Mouse (Mus musculus) frontal cortex, postnatal 14 days (tissue): Measurements from ENCODE around the gene Syk.

ENCODE experiments used
- DNase-seq, 2 experiments: peaks; one replicate each; pipeline ENCODE4 v3.0.0; 2022; ENCODE audit warnings: low spot score in 2 of 2

Gene Syk

DNA sequence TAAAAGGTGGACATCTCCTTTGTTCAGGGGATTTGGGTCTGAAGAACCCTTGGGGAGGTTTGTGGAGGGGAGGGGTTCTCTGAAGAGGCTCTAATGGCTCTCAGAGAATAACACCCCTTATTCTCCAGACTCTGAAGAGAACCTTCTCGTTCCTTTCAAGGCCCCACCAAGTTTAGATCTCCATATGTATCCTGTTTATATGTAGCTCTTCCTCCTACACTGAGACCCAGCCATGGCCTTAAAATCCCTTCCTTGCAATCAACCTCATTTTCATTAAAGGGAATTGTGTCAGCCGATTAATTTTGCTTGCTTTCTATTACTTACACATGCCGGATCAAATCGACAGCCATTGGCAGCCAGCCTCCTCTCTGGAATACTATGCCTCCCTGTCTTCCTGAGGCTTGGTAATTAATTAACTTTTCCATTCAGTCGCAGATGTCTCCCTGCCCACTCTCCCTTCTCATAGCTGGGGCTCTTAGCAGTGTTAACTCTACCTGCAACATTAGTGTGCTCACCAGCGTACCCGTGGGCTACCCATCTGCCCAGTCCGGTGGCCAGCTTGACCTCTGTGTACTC is 13.7 kb upstream of the Syk start:
- no peak for DNase-seq

DNA sequence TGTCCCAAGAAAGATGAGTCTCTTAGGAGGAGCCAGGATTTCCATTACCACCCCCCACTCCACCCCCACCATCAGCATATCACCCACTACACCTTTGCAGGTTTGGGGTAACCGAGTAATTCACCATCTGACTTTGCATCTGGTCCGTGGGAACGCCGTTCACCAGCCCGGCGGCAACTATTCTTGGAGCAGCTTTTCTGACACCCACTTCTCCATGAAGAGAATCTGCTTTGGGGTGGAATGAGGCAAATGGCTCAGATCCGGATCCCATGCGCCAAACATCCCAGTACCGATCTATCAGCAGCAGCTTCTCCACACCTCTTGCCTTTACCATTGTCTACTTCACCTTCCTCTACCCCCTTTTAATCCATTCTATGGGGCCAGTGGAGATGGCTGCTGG is 12.7 kb upstream of the Syk start:
- DNase-seq: peak; percentile 32 to 38

DNA sequence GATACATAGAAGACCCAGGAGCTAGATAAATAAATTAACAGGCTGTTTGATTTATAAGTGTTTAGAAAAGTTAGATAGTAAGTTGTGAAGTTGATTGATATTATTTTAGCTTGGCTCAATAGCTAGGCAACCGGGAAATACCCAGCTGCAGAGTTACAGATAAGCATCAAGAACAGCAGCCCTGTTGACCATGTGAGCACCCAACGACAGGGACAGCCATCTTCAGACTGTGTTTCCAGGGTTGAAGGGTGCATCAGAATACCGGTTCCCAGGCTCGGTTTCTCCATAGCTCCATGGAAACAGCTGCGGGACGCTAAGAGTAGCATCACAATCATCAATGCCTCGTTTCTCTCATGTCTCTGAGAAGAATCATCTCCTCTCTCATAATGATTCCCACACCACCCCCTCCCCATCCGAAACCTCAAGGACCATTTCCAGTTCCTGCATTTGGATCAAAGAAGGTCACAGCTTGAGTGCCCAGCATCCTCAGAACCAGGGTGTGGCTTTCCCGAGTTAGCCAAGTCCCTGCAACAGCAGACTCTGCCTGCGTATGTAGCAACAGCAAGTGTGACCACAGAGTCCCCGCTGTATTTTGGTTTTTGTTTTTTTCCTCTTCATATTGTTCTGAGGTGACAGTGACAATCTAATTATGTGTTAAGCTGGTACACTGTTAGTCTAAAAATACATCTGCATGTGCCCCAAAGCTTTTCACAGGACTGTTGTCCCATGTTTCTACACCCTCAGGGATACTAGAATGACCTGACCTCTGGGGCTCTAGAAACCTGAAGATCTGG is 11.2 kb upstream of the Syk start:
- no peak for DNase-seq

DNA sequence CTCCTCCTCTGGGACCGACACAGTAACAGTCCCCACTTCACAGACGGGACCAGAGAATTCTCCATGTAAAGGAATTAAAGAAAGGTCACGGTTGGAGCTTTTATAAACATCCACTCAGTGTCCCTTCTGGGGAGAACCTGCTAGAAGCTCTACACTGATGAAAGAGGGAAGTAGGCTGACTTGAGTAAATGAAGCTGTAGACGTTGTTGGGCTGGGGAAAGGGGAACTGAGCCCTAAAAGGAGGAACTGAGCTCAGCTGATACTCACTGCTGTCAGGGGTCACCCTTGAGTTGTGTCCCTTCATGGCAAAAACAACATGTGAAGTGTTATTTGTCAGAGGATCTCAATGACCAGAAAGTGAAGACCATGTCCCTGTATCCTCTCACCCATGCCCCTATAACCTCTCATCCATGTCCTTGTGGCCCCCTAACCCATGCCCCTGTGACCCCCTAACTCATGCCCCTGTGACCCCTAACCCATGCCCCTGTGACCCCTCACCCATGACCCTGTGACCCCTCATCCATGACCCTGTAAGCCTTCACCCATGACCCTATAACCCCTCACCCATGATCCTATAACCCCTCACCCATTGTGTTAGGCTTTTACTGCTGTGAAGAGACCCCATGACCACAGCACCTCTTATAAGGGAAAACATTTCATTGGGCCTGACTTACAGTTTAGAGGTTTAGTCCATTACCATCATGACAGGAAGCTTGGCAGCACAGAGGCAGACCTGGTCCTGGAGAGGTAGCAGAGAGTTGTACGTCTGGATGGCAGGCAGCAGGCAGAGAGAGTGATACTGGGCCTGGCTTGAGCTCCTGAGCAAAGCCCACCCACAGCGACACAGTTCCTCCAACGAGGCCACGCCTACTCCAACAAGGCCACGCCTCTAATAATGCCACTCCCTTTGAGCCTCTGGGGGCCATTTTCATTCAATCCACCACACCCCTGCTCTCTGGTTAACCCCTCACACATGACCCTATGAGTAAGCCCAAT is 10.2 kb upstream of the Syk start:
- DNase-seq: no peak

DNA sequence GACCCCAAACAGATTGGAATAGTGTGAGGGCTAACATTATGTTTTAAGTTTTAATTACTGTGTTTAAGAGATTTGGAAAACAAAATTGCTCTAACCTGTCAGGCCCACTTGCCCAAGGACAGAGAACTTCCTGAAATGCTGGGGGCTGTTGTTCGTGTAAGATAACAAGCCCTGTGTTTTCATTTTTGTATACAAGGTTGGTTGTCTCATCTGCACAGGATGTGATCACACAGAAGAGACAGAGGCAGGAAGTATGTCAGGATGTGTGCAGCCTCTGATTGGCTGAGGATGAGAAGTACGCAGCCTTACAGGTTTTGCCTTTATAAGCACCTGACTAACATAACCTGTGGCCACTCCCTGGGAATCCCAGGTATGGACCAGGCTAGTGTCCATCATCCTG is 8.7 kb upstream of the Syk start:
- DNase-seq: no peak

DNA sequence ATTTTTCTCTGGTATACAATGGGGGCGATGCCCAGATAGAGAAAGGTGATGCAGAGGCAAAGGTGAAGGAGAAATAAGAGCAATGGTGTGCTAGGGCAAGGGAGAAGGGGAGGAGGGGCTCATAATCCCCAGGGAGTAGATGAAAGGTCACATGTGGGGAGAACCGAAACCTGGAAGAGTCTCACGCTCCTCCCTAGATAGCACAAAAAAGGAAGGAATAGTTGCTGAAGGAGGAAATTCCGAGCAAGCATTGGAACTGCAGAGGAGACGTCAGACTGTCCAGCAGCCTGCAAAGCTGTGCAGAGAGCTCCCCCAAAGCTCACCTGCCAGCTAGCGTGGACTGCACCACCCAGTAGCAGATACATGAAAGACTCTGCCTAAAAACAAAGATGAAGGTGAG is 7.5 kb upstream of the Syk start:
- DNase-seq: no peak

DNA sequence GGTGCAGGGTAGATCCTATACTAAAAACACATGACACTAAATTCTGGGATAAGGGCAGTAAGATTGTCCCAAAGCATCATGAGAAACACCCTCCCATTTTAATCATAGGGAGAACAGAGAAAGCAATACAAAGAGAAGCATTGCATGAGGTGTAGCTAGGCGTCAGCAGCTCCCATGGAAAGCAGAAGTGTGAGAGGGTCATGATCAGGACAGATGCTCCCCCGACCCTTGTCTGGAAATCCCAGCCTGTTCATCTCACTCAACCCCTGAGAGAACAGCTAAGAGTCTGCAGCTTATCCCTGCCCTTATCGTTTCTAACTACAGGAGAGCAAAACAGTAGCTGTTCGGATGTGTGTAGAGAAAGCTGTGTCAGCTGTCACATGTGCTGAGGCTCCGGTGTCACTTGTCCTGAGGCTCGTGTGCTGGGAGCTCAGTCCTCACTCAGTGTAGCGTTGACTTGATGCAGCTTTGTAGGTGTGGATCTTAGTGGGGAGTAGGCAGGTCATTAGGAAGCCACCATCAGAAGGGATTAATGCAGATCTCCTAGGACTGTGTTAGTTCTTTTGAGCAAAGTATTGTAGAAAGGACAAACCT is 6.9 kb upstream of the Syk start:
- no peak for DNase-seq

DNA sequence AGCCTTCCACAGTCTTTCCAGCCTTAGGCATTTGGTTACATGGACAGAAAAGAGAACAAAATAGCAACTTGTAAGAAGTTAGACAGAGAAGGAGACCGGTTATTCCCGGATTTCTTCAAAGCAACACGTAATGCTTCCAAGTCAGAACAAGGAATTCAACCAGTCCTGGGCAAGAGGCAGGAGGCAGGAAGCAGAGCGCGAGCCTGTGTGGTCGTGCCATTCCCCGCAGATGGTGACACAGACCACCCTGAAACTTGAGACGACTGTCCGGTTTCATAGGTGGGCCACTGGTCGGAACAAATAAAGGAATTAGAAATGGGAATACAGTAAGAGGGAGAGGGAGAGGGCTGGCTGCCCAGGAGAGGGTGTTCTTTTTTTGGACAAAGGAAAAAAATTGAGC is 6.1 kb upstream of the Syk start:
- no peak for DNase-seq

DNA sequence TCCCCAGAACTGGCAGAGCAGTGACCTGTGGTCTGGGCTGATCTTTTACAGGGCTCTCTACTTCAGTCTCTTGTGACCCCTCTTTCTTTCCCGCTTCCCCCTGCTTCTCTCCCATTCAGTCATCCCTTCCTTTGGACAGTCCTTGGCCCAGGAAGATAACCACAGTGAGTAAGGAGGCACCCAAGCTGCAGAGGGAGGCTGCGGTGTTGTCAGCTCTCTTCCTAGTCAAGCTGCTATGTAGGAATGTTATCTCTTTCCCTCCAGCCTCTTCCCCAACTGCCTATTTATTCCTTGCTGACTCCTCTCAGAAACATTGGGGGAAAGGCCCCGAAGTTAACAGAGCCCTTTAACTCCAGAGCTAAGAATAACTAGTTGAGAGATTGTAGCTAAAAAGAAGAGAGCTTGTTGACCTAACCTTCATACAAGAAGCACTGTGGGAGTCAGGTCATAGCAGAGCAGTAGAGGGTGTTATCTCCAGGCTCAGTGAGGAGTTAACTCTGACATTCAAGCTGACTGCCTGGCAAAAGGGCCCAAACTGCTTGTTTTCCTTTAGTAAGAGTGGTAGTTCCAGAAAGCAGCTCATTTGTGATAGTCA is 5.5 kb upstream of the Syk start:
- no peak for DNase-seq

DNA sequence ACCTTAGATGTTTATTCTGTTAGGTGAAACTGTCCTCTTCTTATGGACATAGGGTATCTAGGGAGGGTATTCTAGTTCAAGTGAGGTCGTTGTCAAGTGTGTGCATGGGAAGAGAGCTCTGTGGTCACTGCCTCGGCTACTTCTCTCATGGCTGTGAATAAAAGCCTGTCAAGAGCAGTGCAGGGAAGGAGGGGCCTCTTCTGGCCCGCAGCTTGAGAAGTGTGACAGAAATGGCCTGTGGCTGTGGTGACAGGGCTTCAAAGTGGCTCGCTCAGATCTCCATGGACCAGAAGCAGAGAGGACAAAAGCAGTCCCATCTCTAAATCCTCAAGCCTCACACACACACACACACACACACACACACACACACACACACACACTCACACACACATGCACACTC is 5.0 kb upstream of the Syk start:
- no peak for DNase-seq

DNA sequence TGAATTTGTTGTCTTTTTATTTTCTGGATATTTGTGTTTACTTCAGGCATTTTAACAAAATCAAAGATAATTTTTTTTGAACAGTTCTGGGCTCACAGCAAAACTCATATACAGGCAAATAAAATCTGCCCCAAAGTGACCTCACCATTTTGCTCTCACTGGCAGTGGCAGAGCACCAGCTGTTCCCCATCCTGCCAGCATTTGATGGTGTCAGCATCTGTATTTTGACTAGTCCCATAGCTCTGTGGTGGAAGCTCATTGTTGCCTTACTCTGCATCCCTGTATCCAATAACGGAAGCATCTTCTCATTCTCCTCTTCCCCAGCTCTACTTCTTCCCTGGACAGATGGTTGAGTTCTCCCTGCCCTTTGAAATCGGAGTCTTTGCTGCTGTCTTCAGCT is 4.2 kb upstream of the Syk start:
- no peak for DNase-seq

DNA sequence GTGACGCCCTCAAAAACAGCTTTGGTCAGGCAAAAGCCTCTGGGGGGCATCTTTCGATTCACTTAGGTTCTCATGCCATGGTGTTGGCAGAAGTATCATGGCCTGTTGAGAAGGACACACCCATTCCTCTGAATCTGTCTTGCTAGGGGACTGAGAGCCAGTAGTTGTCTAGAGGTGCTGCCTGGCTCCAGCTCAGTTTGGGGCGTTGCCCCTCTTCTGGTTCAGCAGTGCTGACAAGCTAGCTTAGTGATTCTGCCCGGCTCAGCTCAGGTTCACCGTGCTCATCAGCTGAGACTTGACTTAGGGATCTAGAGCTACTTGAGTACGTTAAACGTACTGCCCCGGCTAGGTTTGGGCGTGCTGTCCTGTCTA is 481 bp upstream of the Syk start:
- DNase-seq: no peak

DNA sequence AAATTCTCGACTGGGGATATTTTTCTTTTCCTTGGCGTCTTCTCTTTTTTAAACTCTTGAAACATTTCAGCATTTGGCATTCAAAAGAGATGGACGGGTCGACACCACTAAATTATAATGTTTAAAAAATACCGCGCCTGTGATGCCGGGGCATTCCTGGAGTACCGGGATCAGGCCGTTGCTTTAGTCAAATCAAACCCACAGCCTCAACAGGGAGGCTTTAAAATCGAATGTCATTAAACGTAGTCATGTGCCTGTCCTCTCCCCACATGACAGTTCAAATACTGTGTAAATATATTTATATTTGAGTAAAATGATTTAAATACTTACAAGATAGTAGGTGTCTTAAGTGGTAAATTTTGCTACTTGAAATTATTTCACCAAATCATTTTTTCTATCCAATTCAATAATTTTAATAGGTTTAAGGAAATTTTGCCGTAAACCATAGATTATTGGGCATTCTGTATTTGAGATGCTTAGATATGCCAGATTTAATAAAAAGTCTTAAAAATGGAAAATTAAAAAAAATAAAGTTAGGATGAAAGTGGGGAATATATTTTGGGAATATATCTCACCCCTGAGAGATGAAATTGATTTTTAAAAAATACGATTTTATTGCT is 1.1 kb downstream of the Syk start:
- no peak for DNase-seq

DNA sequence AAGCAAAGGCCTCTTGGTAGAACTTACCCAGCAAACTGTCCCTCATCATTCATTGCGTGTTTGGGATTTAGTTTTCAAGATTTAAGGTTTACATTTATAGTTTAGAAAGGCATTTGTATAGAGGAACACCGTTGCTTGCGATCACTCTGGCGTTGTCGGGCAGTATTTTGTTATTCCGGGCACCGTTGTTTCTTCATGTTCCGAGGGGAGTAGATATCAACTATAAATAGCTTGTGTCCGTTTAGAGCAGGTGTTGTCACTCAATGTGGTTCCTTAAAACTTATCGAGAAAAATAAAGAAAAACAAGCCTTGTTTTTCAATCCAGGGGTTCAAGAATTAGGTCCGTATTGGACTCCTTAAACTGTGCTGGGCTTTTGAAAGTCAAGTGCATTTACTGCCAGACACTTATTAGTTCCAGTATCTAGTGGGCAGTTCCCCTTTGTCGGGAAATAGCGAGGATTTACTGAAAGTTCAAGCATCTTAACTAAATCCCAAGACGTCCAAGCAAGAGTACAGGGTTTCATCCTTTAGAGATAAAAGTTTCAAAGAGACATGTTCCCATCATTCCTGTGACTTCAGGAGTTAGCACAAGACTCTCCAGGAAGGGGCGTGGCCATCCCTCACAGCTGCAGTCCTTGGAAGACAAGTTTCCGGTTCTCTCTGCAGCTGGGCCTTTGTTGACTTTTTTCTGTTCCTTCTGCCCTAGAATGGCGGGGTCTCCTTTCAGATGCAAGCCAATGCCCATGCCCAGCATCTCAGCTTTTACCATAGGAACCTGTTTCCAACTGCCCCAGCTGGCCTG is 1.9 kb downstream of the Syk start:
- DNase-seq: no peak

DNA sequence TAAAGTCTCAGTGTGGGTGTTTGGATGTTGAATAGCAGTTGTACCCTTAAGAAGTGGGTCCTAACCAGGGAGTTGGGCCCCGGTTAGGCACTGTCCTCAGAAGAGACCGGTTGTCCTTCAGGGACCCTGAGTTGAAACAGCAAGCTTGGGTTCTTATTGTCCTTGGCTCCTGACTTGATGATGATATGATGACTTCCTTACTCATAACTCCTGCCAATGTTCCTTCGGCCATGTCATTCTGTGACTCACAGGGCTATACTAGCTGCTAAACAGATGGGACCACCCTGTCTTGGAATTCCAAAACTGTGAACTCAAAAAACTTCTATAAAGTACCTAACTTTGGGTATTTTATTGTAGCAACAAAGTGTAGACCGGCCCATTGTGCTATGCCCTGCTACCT is 4.8 kb downstream of the Syk start:
- no peak for DNase-seq

DNA sequence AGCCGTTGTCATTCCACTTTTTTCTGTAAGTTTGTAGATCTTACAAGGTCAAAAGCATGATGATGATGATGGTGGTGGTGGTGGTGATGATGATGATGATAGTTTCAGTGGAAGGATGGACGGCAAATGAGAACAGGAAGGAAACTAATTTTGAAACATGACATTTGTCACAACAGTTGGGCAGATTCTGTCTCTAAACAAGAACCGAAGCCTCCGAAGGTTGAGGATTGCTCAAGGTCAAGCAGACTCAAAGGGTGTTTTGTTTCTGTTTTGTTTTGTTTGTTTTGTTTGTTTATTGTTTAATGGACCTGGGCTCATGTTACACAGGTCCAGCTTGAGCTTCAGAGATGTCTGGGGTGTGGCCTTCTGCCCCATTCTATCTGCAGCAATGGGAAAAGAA is 6.1 kb downstream of the Syk start:
- no peak for DNase-seq

DNA sequence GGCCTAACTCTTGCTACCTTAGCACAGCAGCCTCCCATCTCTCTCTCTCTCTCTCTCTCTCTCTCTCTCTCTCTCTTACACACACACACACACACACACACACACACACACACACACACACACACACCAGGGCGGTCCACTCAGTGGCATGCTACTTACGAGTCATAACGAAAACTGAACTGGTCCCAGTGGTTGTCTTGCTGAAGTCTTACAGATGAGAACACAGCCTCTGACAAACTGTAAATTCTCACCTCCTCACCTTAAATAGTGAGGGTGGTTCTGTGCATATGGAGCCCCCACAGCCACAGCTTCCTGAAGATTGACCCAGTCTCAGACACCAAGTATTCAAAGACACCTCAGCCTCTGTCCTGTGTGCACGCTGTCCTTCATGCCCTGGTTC is 8.9 kb downstream of the Syk start:
- DNase-seq: no peak

DNA sequence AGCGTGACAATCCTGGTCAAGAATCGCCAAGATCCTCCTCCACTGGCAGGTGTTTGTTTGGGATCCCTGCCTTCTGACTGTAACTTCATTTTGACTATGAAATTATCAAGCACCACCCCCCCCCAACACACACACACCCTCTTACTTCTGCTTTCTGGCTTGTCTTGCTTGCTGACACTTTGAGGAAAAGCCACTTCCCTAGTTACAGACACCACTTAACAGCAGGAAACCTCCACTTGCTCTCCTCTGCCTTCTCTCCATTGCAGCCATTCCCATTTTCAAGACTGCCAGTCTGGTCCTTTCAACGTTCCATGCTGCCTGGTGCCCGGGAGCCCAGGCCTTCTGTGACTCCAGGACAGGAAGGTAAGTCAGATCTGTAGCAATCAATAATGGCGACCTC is 13.7 kb downstream of the Syk start:
- no peak for DNase-seq

DNA sequence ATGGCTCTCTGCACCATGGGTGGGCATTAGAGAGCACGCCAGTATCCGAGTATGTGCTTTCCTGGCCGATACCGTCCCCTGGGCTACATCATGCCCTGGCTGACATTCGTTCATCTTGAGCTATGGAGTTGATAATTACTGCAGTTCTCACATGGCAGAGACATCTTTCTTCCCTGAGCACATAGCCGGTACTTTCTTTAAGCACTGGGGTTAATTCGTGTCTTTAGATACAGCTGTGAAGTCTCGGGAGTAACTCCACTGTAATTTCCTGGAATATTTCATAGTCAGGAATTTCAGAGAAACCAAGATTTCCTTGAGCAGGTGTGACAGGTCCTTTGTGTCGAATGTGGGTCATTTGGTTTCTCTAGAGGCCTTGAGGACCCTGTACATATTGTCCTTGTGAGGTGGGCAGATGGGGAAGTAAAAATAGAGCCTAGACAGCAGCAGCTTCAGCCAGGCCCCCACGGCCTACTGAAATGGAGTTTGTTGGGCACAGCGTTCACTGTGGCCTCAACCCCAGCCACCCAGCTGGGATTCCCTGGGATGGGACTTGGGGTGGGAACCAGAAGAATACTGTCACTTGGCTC is 14.2 kb downstream of the Syk start:
- DNase-seq: no peak

DNA sequence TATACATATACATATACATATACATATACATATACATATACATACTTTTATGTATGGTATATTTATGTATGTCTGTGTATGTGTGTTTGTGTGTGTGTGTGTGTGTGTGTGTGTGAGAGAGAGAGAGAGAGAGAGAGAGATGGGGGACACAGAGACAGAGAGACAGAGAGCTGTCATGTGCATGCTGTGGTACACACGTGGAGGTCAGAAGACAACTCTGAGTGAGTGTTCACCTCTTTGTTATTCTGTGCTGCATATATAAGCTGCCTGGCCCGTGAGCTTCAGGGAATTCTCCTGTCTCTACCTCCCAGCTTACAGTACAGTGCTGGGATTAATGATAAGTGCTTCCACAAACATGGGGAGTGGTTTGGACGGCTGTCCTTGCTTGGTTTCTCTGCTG is 15.3 kb downstream of the Syk start:
- no peak for DNase-seq
